Mouse (Mus musculus): ENCODE data around the gene Jazf1.

Gene Jazf1

DNA sequence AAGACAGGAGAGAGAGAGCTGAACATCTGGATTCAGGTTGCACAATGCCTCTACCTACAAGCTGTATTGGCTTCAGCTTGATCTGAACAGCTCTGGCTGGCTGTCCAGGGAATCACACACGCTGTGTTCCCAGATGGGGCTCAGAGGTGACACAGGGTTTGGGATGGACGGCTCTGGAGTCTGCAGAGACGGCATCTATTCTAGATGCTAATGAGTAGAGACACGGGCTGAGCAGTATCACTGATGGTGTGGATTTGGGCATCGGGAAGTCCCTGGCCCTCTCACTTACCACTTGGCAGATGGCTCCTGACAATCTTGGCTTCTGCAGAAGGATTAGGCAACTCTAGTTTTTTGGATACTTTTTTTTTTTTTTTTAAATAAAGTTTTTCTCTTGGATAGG, 161.6 kb downstream of the Jazf1 start:
- no peak for DNase-seq (ENCODE audit: low spot score)

DNA sequence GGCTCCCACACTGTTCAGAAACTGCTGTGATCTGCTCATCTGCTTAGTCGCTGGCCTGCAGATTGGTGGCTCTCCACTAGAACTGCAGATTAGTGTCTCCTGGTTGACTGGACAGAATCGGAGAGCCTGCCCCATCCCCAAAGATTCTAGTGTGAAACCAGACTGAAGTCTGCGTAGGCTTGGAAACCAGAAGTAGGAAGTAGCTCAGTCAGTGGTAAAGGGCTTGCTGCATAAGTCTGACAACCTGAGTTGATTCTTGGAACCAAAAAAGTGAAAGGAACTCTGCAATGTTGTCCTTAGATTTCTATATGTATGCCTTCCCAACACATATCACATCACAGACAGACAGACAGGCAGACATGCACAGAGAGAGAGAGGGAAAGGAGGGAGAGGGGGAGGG, 163.3 kb downstream of the Jazf1 start:
- no peak for DNase-seq (ENCODE audit: low spot score)

DNA sequence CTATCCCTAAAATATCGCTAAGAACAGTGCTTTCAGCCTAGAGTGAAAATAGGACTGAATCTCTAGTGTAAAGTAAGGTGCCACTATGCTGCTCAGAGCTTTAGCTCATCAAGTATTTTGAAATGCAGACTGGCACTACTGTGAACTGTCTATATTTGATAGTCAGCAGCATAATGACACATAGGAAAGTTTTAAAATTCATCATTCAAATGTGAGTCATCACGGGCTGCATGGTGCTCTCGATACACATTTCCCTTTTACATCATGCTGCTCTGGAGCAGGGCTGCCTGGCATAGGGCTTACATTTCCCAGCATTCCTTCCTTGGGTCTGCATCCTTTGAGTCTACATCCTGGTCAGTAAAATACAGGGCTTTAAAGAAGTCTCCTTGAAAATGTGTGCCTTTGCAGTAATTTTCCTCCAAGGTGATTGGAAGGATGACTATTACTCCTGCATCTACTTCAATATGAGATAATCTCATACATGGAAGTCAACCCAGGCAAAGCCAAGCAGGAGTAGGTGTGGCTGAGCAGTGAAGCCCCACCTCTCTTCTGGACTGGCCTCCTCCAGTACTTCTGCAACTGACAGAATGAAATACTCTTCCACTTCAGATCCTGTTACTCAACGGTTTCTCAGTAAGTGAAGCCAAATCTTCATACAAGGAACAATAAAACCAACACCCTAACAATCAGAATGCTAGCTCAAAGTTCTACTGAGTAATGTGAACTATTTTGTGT, 165.0 kb downstream of the Jazf1 start:
- no peak for DNase-seq (ENCODE audit: low spot score)

DNA sequence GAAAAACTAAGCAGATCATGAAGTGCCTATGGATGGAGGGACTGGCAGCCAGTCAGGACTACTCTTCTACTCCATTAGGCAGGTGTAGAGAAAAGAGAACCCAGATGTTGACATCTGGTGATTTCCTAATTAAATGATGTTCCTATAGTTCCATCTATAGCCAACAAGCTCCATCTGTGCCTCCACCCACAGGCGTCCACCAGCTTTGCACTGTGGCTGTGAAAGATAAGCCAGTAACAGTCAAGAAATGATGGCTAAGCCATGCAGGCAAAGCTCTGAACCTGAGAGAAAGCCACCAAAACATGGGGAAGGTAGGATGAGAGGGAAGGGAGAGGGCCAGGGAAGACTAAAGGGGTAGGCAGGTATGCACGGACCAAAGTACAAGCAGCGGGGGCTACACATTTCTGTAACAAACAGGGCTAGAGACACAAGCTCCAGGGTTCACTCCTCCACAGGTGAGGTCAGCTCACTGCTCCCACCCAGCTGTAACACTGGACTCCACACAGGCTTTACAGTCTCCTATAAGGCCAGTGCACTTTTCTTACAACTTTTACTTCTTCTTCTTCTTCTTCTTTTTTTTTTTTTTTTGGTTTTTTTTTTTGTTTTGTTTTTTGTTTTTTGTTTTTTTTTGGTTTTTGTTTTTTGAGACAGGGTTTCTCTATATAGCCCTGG, 168.7 kb downstream of the Jazf1 start:
- no peak for DNase-seq (ENCODE audit: low spot score)

DNA sequence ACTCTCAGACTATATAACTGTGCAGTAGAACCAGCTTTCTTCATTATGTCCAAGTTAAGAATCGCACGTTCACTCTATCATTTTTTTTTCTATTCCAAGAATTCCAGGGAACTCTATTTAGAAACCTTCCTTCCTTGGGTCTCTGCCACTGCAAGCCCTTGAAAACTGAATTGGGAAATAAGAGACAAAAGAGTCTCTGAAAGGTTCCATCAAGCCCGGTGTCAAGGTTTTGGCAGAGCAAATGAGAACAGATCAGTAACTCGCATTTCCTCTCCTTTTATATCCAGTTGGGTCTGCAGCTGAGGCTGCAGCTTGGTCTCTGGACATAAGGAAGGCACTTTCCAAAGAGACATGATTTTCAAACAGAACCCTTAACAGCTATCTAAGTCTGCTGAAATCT, 173.4 kb downstream of the Jazf1 start:
- no peak for DNase-seq (ENCODE audit: low spot score)

DNA sequence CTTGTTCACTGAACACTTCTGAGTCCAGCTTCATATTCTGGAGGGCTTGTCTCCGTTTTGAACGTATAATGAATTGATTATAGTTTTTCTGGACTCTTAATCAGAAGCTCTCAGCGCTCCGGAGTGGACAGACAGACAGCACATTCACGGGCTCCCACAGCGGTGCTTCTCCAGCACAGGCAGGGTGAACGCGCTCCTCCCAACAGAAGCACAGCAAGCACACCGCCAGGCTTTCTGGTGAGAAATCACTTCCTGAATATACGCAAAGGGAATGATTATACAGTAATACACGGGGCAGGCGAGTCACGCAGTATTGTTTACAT, 174.0 kb downstream of the Jazf1 start:
- no peak for DNase-seq (ENCODE audit: low spot score)

DNA sequence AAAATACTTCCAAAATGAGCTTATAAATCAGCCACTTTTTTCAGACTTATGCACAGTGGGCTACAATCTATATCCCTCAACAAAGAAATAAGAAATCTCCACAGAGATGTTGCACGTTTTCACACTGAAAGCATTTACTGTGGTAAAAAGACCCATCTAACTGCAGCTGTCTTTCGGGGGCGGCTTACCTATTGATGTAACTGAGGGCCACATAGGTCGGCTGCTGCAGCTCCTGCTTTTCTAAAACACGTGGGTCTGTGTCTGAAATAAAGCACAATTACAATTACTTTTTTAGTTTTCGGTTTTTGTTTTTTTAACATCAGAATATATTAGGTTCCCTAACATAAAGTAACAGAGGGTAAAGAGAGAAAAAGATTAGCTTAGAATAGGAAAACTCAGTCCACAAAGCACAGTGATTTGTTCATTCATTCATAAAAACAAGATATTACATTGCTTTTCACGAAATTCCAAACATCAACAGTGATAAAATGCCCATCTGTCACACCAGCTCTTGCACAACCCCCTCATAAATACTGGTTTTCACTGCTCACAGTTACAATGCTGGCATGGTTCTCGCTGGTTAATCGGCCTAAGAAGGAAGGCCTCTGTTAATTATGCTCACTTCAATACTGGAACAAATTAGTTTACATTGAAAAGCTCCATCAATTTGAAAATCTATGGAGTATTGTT, 174.5 kb downstream of the Jazf1 start:
- DNase-seq (ENCODE audit: low spot score), result no peak

DNA sequence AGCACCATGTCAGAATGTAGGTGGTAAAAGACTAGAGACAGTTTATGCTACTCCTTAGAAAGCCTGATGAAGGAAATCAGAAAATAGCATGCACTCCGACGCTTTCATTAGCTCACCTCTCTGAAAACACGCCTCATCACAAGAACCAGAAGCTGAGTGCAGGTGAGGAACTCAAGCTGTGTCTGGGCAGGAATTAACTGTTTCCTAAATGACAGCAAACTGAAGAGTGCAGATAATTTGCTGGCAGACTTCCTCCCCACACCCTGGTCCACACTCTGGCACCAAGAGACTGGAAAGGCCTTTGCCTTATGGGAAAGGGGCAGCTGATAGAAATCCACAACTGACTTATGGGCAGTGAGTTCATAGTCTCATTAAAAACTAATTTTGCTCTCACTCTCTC, 175.5 kb downstream of the Jazf1 start:
- no peak for DNase-seq (ENCODE audit: low spot score)

DNA sequence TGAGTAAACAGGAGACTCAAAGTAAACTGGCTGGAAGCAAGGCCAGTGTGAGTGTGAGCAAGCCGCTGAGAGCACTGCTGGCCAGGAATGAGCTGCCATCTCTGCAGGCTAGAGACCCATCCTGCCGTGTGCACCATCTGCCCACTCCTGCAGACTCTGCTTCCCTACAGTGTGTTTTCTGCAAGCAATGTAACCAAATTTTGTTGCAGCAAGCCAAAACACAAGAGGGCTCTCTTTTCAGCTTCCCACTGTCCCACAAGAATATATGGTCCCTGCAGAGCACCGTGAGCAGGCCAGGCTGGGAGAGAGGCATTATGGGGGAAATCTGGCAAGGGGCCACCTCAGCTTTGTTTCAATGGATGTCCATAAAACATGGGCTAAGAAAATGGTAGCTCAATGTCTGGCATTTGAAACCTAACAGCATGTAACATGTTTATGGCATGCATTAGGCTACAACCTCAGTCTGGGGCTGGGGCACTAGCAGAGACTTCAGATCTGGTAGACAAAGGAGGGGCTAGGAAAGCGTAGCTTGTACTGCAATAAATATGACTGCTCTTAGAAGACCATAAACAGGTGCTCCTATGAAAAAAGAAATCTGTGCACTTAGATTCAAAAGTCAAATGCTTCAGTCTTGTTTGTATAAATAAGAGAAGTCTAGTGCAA, 180.8 kb downstream of the Jazf1 start:
- no peak for DNase-seq (ENCODE audit: low spot score)

DNA sequence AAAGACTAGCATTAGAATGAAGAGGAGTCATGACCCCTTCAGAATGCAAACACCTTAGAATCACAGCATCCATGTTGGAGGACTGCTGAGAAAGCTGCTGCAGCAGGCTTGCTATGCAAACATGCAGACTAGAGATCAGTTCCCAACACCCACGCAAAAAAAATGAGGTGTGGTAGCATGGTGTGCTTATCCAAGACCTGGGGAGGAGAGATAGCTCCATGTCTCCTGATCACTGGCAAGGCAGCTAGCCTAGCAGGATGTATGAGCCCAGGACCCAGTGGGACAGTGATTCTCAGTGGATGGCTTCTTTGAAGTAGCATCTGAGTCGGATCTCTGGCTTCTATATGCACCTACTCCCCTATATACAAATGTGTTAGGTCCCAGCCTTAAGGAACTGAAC, 184.7 kb downstream of the Jazf1 start:
- no peak for DNase-seq (ENCODE audit: low spot score)

DNA sequence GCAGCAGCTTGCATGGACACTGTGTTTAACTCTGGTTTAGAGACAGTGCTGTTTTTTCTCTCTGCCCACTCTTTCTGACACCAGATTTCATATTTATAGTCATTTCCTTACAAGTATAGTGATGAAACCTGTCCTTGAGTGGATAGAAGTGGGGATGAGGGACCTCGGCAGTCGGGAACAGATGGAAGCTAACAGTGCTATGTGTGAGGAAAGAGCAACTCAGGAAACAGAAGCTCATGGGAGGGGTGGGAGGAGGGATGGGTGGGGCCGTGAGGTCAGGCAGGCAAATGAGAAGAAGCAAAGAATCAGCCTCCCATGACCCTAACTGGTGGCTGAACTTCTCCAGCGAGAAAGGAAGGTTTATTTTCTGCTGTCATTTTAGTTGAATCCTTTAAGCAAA, 191.3 kb downstream of the Jazf1 start:
- no peak for DNase-seq (ENCODE audit: low spot score)

DNA sequence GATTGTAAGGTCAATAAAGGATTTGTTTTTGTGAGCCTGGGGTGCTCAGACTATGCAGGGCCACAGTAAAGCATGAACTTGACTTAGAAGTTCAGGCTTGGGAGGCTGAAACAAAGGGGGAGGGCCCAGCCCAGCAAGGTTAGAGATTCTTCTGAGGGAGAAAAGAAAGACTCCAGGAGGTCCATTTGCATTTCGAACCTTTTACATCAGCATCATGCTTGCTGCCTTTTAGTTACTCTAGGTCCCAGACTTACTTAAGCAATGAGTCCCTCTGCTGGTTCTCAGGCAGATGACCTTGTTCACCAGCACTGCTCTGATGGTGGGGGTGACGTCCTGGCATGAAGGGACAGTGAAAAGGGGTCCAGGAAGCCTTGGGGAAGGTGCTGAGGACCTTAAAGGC, 197.1 kb downstream of the Jazf1 start:
- no peak for DNase-seq (ENCODE audit: low spot score)

DNA sequence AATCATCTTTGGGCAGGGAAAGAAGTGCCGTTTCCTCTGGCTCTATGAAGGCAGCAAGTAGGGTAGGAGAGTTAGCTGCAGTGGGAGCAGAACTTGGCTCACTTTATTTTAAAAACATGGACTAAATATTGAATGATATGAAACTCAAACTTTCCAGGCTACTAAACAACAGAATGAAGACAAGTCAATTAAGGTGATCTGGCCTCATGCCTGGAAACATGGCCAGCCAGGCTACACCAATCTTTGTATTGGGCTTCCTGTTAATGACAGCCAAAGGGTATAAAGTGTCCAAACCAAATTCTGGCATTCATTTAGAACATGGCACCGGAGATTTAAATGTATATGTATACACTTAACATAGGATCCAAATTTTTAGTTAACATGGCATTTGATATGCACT, 199.2 kb downstream of the Jazf1 start:
- DNase-seq (ENCODE audit: low spot score), result no peak

DNA sequence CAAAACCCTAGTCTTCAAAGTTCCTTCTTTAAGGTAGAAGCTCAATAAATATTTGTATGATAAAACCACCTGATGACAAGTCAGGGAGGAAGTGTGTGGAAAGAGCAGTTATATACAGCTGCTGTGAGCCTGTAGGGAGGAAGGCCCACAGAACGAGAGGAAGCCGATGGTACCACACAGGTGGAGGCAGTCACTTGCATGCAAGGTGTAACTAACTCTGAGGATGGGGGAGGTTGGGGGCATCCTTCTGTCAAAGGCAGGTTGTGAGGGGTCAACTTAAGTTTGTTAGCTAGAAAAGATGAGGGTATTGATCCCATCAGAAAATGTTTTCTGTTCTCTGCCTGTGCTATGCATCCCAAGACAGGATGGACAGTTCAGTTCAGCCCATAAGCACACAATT, 200.1 kb downstream of the Jazf1 start:
- no peak for DNase-seq (ENCODE audit: low spot score)

DNA sequence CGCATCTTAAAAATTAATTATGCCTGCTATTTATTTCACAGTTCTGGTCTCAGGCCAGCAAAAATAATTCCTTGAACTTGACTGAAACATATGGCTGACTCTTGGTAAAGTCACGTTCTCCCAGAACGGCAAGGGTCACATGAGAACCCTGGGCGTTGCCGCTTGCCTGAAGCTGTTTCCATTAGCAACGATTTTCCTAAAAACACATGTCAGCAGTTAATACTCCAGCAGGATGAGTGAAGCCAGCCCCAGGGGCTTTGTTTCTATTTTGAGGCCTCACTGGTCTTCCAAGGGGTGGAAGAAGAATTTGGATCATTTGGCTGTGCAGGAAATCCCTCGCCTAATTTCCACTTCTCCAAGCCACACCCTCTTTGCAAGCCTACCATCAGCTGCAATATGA, 206.5 kb downstream of the Jazf1 start:
- no peak for DNase-seq (ENCODE audit: low spot score)

DNA sequence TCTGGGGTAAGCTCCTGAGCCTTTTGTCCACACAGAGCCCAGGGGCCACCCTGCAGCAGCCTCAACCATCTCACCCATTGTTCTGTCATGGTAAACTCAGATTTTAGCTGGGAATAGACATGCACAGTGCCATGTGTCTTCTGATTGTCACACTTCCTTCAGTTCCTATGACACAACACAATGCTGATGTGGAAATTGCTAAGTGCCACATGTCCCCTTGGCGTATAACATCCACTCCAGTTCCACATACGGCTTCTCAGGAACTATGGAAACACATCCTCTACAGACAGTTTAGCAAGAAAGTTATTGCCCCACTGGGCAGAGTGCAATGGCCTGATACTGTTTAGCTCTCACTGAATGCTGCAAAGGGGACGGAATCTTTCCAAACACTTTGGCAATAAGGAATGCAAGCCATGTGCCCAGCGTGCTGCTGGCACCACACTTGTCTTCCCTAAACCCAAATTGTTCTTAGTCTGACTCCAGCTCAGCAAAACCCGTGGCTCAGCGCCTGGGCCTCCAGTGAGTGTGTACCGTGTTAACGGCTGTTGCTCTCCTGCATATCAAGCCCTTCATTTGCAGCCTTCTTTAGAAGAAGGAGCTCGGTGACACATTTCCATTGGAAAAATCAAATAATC, 207.1 kb downstream of the Jazf1 start:
- no peak for DNase-seq (ENCODE audit: low spot score)

DNA sequence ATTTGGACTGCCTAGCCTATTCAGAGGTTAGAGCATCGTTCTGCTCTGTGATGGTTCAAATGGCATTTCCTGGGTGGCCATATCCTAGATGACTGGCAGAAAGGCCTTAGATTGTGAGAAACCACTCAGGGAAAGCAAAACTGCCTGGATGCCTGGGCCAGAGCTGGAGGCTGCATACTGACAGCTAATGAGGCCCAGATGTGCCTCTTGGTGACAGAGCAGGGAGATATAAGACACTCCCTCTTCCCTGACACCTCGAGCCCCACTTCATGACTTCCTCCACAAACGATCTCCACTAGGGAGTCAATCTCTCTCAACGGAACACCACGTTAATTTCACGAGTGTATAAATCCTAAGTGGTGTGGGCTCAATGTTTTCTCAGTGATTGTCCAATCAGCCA, 207.7 kb downstream of the Jazf1 start:
- no peak for DNase-seq (ENCODE audit: low spot score)

DNA sequence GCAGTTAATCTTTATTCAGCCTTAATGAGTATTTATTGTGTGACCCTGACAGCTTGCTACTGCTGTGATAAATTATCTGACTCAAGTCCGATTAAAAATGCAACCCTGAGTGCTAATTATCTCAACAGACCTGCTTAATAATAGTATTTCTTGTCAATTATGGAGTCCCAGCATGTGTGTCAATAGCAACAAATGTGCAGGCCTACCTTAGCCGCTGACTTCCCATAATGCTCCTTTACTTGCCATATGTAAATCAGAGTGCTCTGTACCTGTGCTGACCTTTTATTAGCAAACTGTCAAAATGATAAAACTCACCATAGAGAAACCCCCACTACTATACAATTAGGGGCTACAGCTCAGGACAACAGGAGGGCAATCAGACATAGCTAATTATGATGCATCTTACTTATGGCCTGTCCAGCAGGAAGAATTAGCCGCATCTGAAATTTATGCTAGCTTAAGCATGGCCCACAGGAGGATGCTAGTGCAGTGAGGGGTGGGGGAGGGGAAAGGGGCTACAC, 209.5 kb downstream of the Jazf1 start:
- DNase-seq (ENCODE audit: low spot score), result no peak

DNA sequence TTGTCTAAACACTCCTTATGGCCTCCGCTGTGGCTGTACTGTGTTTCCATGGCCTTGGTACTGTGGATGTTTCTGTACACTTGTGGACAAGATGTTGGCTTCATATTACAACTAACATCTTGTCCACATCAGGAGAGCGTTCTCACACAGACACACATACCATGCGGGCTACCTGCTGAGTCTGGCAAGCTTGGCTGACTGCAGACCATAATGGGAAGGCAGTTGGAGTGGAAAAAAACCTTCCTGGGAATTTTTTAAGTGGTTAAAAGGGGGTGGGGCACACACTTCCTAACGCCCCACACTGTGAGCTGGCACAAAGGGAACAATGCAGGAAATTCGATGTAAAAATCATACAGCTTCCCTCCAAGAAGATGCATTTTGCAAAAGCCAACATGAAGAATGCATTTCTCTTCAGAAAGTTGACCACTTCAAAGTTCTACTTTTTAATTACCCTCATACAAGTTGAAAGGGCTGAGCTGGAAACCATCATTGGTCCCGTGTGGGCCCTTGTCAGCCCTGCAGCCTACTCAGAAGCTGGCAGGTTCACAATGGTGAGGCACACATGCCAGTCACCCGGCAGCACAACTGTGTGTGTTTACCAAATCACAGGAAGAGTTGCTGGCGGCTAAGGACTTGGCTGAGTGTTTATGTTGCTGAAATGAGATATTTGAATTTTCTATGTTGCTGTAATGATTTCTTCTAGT, 215.9 kb downstream of the Jazf1 start:
- DNase-seq (ENCODE audit: low spot score), result no peak

DNA sequence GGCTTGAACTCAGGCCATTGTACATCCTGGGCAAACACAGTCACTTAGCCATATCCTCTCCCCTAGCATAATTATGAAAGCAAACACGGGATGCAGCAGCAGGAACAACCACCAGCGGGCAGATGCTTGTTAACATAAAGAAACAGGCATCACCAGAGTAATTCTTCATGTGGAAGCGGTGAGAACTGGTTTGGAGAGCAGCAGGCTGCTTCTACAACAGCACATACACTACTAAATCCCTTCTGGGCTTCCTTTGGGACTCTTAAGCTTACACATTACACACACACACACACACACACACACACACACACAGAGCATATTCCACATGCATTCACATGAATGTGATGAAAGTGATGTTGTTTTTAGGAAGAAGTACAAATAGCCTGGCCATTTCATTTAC, 216.5 kb downstream of the Jazf1 start:
- no peak for DNase-seq (ENCODE audit: low spot score)

DNA sequence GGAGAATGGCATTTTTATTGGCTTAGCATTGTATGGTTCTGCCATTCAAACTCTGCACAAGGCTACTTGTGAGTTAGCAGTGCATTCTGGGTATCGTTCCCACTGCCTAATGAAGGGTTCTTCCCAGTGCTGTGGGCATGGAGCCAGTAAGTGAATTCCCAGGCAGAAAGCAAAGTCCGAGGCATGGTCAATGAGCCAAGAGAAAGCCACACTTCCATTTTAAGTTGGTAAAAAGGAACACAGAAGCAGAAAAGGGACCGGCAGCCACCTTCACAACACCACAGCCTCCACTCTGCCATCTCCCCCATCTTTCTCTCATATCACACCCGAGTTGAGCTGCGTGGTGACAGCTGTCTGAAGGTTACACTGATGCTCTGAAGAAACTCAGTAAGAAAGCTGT, 217.4 kb downstream of the Jazf1 start:
- DNase-seq (ENCODE audit: low spot score), result no peak

DNA sequence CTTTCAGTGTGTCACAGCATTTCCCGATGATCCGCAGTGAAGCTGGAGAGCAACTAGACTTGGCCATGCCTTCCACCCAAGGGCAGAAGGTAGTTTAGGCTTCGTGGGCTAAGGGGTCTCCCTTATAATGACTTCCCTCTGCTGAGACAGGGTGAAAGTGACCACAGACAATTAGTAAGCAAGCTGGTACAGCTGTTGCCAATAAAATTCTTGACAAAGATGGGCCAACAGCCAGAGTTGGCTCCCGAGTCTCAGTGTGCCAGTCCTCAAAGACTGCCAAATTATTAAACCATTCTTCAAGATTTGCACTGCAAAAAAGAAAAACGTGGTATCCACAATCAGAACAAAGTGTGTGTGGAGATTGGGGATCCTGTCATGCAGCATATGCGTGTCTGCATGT, 220.2 kb downstream of the Jazf1 start:
- no peak for DNase-seq (ENCODE audit: low spot score)

All from MN1 (cell line).